Mouse (Mus musculus): ENCODE results near the gene Kdm4d. TPM values are rescaled to one million over a fixed set of nuclear protein-coding genes. Genes with fewer than 3 reads are reported as not detected.

The Kdm4d gene
- 0.18 TPM in 1 of 2 replicates, not detected in the other for polyA plus RNA-seq (2014; fragmentation: Nextera tagmentation; extraction: Ambion mirVana)

DNA sequence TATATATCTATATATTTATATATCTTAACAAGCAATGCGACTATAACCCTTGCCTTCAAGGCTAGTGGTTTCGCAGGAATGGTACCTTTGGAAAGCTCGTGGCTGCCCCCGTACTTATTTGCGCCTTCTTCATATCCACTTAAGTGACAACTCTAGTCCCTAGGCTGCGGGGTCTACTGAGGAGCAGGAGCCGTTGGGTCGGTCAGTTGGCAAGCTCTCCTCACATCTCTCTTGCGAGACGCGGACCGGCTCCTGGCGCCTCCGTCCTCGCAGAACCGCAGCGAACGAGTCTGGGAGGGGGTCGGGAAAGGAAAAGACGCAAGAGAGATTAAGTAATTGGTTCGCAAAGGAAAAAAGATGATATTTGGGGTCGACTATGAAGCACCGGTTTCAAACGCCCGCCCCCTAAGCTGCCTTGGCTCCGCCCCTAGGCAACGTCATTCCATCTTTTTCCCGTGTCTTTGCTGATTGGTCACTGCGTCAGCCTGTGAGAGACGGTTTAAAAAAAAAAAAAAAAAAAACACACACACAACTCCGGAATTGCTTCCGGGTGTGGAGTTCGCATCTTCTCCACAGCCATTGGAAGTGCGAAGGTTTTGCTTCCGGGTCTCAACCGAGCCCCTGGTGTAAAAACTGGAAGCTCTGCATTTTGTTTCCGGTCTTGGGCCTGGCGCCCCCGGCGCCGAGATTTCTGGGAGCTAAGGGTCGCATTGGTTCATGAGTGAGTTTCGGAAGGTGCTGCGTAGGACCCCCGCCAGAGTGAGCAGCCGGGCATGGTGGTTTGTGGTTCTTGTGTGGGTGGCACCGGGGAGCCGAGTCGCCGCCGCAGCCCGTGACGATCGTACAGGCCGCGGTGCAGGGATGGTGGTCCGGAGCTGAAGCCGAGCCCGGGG, at the start of gene Kdm4d, which contains the start of gene Cwc15:
Kdm4d (minus strand) TSS at position 460 of the 893 bp plus-strand sequence.
Cwc15 (plus strand) TSS at position 595 of the 893 bp plus-strand sequence.
- Histone ChIP-seq H3K4me3 (ENCODE audit: low read depth, low read length) (peak within 1 kb of the TSS; percentile 91), H3K27me3 (ENCODE audit: control insufficient read depth, insufficient read depth, low read length) (no peaks in the 10 kb centered on the region), H3K27ac (replicated peaks; ENCODE audit: low read depth, low read length) (0 out of 2 replicates have a peak within 1 kb of the TSS, but pooled peaks have one; percentile 30), H3K4me2 (ENCODE audit: low read depth, severe bottlenecking) (peak within 1 kb of the TSS; percentile 47), H3K9me3 (ENCODE audit: control insufficient read depth, low read length) (no peaks in the 10 kb centered on the region), H3K4me1 (ENCODE audit: control insufficient read depth, insufficient read depth, low read length) (no peaks in the 10 kb centered on the region), H3K36me3 (ENCODE audit: control insufficient read depth, insufficient read depth, low read length) (peaks cover 7% of the 10 kb centered on the region), H3K9ac (ENCODE audit: low read length) (peak within 1 kb of the TSS; percentile 84)
- peak; percentile 95 for DNase-seq (ENCODE audit: low spot score)
- WGBS: 1% methylated on average over 58 of the region's 59 CpGs
- ATAC-seq (ENCODE audit: insufficient number of reproducible peaks, low FRiP score, low TSS enrichment, low read depth): peak; percentile 99

GRCm38 (mm10) chr9:14548366-14548761, 48.1 kb upstream of the Kdm4d start:
- H3K36me3 ChIP-seq (ENCODE audit: control insufficient read depth, insufficient read depth, low read length): peaks cover 10% of the 10 kb centered on the region
- H3K27me3 ChIP-seq (ENCODE audit: control insufficient read depth, insufficient read depth, low read length): no peaks in the 10 kb centered on the region
- H3K4me3 ChIP-seq (ENCODE audit: low read depth, low read length): no peak overlapping the region
- no peak for DNase-seq (ENCODE audit: low spot score)
- no peak overlapping the region for H3K4me2 ChIP-seq (ENCODE audit: low read depth, severe bottlenecking)
- H3K27ac ChIP-seq (replicated peaks; ENCODE audit: low read depth, low read length): no peak overlapping the region
- H3K4me1 ChIP-seq (ENCODE audit: control insufficient read depth, insufficient read depth, low read length): peaks cover 3% of the 10 kb centered on the region; the same call in 1 of the 2 replicates
- H3K9me3 ChIP-seq (ENCODE audit: control insufficient read depth, low read length): no peaks in the 10 kb centered on the region
- 61% methylated on average over 11 of the region's 11 CpGs for WGBS
- 0 out of 2 replicates have a peak, but pooled peaks have one; percentile 51 for ATAC-seq (ENCODE audit: insufficient number of reproducible peaks, low FRiP score, low TSS enrichment, low read depth)
- H3K9ac ChIP-seq (ENCODE audit: low read length): no peak overlapping the region

- peaks cover 10% of the 10 kb centered on the region for H3K36me3 ChIP-seq (ENCODE audit: control insufficient read depth, insufficient read depth, low read length)
- DNase-seq (ENCODE audit: low spot score) (no peak), ATAC-seq (ENCODE audit: insufficient number of reproducible peaks, low FRiP score, low TSS enrichment, low read depth) (no peak)
- H3K9ac ChIP-seq (ENCODE audit: low read length): no peak overlapping the region
- no peaks in the 10 kb centered on the region for H3K27me3 ChIP-seq (ENCODE audit: control insufficient read depth, insufficient read depth, low read length)
- H3K4me2 ChIP-seq (ENCODE audit: low read depth, severe bottlenecking): no peak overlapping the region
- no peaks in the 10 kb centered on the region for H3K9me3 ChIP-seq (ENCODE audit: control insufficient read depth, low read length)
- H3K4me1 ChIP-seq (ENCODE audit: control insufficient read depth, insufficient read depth, low read length): peaks cover 3% of the 10 kb centered on the region; the same call in 1 of the 2 replicates
- no peak overlapping the region for H3K27ac ChIP-seq (replicated peaks; ENCODE audit: low read depth, low read length)
- no peak overlapping the region for H3K4me3 ChIP-seq (ENCODE audit: low read depth, low read length)
- 54% methylated on average over 12 of the region's 12 CpGs for WGBS
These were observed 47.5 kb upstream of the Kdm4d start for GRCm38 (mm10) chr9:14547584-14548365.

DNA sequence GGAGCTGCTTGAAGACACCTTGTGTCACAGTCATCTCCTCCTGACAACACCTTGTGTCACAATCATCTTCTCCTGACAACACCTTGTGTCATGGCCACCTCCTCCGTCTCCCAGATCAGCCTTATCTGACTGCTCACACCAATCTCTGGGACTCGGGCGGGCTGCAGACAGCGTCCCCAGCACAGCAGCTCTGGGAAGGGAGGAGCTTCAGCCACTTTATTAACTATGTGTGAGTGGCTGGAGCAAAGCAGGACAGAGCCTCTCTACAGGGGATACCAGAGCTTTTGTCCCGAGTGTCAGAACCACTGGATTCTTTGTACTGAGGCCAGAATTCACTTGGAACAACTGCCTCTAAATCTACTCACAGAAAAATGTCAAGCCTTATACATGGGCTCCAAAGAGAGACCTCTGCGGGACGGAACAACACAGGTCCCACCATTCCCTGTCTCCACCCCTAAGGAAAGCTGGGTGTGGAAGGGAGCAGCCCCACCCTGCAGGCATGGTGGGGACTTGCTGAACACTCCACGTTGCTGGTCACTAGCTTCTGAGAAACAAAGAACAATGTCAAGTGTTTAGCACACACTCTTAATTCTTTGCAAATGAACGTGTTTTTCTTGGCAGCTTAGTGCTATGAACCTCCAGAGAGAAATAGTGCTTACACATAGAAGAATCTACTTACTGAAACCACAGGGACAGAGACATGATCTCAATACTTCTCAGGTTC, 43.9 kb upstream of the Kdm4d start:
- H3K36me3 ChIP-seq (ENCODE audit: control insufficient read depth, insufficient read depth, low read length): peaks cover 14% of the 10 kb centered on the region
- 82% methylated on average over 9 of the region's 9 CpGs for WGBS

DNA sequence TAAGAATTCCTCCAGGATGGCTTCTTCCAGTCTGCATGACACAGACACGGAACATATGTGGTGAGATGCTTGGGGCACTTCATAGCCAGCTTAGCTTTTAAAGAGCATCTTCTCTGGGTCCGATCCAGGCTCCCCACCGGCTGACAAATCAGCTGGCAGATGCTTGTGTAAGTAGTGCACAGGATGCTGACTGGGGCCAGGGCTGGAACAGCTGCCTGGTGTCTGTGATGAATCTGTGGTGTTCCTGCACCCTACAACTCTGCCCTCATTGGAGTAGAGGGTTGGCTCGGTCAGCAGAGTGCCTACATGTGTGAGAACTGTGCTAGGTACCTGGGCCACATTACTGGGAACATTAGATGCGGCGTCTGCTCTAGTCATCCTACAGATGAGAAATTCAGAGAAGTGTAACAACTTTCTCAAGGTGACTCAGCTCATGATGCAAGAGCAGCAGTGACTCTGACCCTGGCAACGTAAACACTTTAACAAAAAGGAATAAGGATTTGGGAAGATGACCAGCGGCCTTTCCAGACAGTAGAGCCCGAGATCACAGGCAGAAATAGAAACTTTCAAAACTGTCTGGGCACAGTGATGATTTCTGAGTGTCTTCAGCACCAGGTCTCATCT, 34.7 kb upstream of the Kdm4d start:
- no peaks in the 10 kb centered on the region for H3K27me3 ChIP-seq (ENCODE audit: control insufficient read depth, insufficient read depth, low read length)
- H3K4me3 ChIP-seq (ENCODE audit: low read depth, low read length): no peak overlapping the region
- H3K9ac ChIP-seq (ENCODE audit: low read length): no peak overlapping the region
- no peaks in the 10 kb centered on the region for H3K9me3 ChIP-seq (ENCODE audit: control insufficient read depth, low read length)
- WGBS: 88% methylated on average over 9 of the region's 9 CpGs
- ATAC-seq (ENCODE audit: insufficient number of reproducible peaks, low FRiP score, low TSS enrichment, low read depth): no peak
- no peak for DNase-seq (ENCODE audit: low spot score)
- H3K4me2 ChIP-seq (ENCODE audit: low read depth, severe bottlenecking): no peak overlapping the region
- no peaks in the 10 kb centered on the region for H3K4me1 ChIP-seq (ENCODE audit: control insufficient read depth, insufficient read depth, low read length)
- H3K27ac ChIP-seq (replicated peaks; ENCODE audit: low read depth, low read length): no peak overlapping the region
- H3K36me3 ChIP-seq (ENCODE audit: control insufficient read depth, insufficient read depth, low read length): peaks cover 2% of the 10 kb centered on the region; the same call in 1 of the 2 replicates

More for the DNA sequence above, 43.9 kb upstream of the Kdm4d start:
- Histone ChIP-seq H3K4me1 (ENCODE audit: control insufficient read depth, insufficient read depth, low read length) (peaks cover 3% of the 10 kb centered on the region; the same call in 1 of the 2 replicates), H3K9me3 (ENCODE audit: control insufficient read depth, low read length) (no peaks in the 10 kb centered on the region), H3K27ac (replicated peaks; ENCODE audit: low read depth, low read length) (no peak overlapping the region), H3K4me3 (ENCODE audit: low read depth, low read length) (no peak overlapping the region), H3K27me3 (ENCODE audit: control insufficient read depth, insufficient read depth, low read length) (no peaks in the 10 kb centered on the region), H3K4me2 (ENCODE audit: low read depth, severe bottlenecking) (no peak overlapping the region), H3K9ac (ENCODE audit: low read length) (no peak overlapping the region)
- ATAC-seq (ENCODE audit: insufficient number of reproducible peaks, low FRiP score, low TSS enrichment, low read depth) (no peak), DNase-seq (ENCODE audit: low spot score) (no peak)

DNA sequence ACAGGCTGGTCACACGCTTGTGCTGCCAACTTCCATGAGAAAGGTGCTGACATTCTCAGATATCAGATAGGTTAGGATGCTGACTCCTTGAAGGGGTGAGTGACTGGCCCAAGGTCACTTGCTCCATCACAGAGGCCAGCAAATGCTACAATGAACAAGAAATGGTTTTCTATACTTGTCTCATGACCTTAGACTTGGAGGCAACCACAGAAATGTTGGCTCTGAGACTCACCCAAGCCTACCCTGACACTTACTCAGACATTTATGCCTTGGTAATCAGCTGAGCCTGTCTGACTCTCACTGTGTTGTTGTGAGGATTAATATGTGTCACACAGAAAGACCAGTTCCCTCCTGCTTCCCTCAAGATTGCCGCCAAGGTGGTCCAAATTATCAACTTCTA, 33.4 kb upstream of the Kdm4d start:
- Histone ChIP-seq H3K9ac (ENCODE audit: low read length) (no peak overlapping the region), H3K27me3 (ENCODE audit: control insufficient read depth, insufficient read depth, low read length) (no peaks in the 10 kb centered on the region), H3K36me3 (ENCODE audit: control insufficient read depth, insufficient read depth, low read length) (no peaks in the 10 kb centered on the region), H3K4me2 (ENCODE audit: low read depth, severe bottlenecking) (no peak overlapping the region), H3K4me3 (ENCODE audit: low read depth, low read length) (no peak overlapping the region), H3K9me3 (ENCODE audit: control insufficient read depth, low read length) (no peaks in the 10 kb centered on the region), H3K4me1 (ENCODE audit: control insufficient read depth, insufficient read depth, low read length) (no peaks in the 10 kb centered on the region), H3K27ac (replicated peaks; ENCODE audit: low read depth, low read length) (no peak overlapping the region)
- DNase-seq (ENCODE audit: low spot score) (no peak), ATAC-seq (ENCODE audit: insufficient number of reproducible peaks, low FRiP score, low TSS enrichment, low read depth) (no peak)
- WGBS: 88% methylated on average over 2 of the region's 2 CpGs

DNA sequence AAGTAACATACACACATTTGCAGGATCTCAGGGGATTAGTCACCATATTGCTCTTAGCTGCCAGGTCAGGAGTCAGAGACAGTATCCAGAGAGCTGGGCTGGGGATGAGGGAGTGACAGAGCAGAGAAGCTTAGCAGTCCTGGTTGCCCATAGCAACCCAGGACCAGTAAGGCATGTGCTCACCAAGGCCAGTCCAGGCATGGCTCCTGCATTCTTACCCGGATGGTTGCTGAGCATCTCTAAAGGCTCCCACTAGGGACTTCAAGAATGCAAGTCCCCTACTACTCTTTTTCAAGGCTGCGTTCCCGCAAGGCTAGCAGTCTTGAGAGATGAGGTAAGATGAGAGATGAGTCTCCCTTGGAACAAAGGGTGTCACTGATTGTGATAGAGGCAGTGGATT, 32.0 kb upstream of the Kdm4d start:
- 76% methylated on average over 3 of the region's 3 CpGs for WGBS
- no peaks in the 10 kb centered on the region for H3K9me3 ChIP-seq (ENCODE audit: control insufficient read depth, low read length)
- DNase-seq (ENCODE audit: low spot score) (no peak), ATAC-seq (ENCODE audit: insufficient number of reproducible peaks, low FRiP score, low TSS enrichment, low read depth) (no peak)
- H3K4me1 ChIP-seq (ENCODE audit: control insufficient read depth, insufficient read depth, low read length): no peaks in the 10 kb centered on the region
- no peak overlapping the region for H3K9ac ChIP-seq (ENCODE audit: low read length)
- H3K4me2 ChIP-seq (ENCODE audit: low read depth, severe bottlenecking): no peak overlapping the region
- no peak overlapping the region for H3K27ac ChIP-seq (replicated peaks; ENCODE audit: low read depth, low read length)
- no peaks in the 10 kb centered on the region for H3K36me3 ChIP-seq (ENCODE audit: control insufficient read depth, insufficient read depth, low read length)
- H3K4me3 ChIP-seq (ENCODE audit: low read depth, low read length): no peak overlapping the region
- no peaks in the 10 kb centered on the region for H3K27me3 ChIP-seq (ENCODE audit: control insufficient read depth, insufficient read depth, low read length)

Measured in limb, embryonic 11.5 days (tissue).